Mouse (Mus musculus): ENCODE results near the gene Il15.

The Il15 gene

GRCm38 (mm10) chr8:82356091-82356490, 46.9 kb downstream of the Il15 start:
- no peak for DNase-seq (ENCODE audit: low spot score in 2 of 2)

DNA sequence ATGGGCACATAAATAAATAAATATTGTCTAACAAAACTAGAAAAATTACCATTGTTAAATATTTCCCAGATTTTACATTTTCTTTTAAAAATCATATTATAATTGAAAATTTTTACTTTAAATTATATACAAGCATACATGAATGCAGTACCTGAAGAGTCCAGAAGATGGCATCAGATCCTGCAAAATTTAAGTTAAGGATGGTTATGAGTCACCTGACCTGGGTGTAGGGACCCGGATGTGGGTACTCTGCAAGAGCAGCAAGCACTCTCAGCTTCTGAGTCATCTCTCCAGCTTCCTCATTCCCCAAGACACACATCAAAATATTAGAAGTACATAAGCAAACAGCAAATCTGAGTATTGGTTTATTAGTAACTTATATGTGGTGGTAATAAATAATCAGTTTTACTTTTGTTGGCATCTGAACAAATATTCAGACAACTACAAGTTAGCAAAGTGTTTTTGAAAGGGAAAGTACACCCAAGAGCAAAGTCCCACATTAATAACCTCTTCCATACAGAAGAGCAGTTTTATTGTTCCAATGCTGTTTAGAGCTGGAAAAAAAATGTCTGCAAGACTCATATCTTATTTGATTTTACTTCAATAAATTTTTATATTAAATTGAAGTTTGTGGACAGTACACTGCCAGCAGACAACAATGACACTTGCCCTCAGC, 51.6 kb downstream of the Il15 start:
- no peak for DNase-seq (ENCODE audit: low spot score in 2 of 2)

- DNase-seq (ENCODE audit: low spot score in 2 of 2) = no peak
These were observed 53.7 kb downstream of the Il15 start for GRCm38 (mm10) chr8:82349299-82349698.

GRCm38 (mm10) chr8:82346485-82346884, 56.5 kb downstream of the Il15 start:
- DNase-seq (ENCODE audit: low spot score in 2 of 2) = no peak

GRCm38 (mm10) chr8:82331675-82332234, 71.3 kb downstream of the Il15 start:
- DNase-seq (ENCODE audit: low spot score in 2 of 2) = no peak

DNA sequence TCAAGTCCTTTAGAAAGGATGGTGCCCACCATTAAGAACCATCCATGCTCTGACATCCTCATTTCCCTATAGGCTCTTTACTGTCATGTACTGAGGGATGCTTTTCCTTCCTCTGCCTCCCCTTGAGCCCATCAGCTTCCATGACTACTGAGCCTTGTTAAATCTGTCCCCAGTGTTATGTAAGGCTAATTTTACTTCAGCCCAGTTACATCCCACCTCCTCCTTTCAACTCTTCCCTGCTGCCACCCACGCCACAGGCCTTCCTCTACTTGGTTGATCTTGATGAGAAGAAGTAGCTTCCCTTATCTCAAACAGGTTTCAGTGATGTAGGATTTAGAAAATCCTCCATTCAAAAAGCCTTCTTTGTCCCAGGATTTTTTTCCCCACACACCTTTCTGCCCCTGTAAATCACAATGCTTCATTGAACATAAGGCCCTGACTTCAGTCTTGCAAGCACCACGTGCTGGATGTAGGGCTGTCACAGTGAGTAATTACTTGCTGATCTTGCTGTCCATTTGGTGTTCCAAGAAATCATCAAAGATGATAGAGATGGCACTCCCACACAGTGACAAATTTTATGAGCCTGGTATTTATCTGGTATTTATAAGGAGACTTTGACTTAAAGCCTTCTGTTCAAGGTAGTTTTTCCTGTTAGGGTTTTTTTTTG, 74.9 kb downstream of the Il15 start:
- DNase-seq (ENCODE audit: low spot score in 2 of 2) = peak; percentile 22 to 25

DNA sequence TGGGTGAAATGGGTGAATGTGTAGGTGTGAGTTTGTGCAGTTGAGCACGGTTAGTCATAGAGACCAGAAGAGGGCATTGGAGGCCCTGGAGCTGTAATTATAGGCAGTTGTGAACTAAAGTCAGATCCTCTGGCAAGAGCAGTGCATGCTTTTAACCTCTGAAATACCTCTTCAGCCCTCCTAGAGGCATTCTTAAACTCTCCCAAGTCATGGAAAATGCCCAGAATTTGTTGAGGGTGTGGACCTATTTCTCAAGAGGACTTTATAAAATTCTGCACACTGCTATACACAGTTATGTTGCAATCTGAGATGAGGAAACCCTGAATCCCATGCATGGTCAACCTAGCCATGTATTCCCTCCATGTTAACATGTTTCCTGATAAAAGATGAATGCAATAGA, 77.0 kb downstream of the Il15 start:
- DNase-seq (ENCODE audit: low spot score in 2 of 2) = no peak

GRCm38 (mm10) chr8:82325586-82325985, 77.4 kb downstream of the Il15 start:
- no peak for DNase-seq (ENCODE audit: low spot score in 2 of 2)

GRCm38 (mm10) chr8:82317446-82317845, 85.6 kb downstream of the Il15 start:
- DNase-seq (ENCODE audit: low spot score in 2 of 2) = no peak

GRCm38 (mm10) chr8:82306424-82306823, 96.6 kb downstream of the Il15 start:
- DNase-seq (ENCODE audit: low spot score in 2 of 2) = no peak

- no peak for DNase-seq (ENCODE audit: low spot score in 2 of 2)
These were observed 106.8 kb downstream of the Il15 start for GRCm38 (mm10) chr8:82296256-82296655.

GRCm38 (mm10) chr8:82291659-82292058, 111.4 kb downstream of the Il15 start:
- no peak for DNase-seq (ENCODE audit: low spot score in 2 of 2)

- DNase-seq (ENCODE audit: low spot score in 2 of 2) = no peak
These were observed 117.2 kb downstream of the Il15 start for GRCm38 (mm10) chr8:82285866-82286265.

GRCm38 (mm10) chr8:82281995-82282394, 121.0 kb downstream of the Il15 start:
- DNase-seq (ENCODE audit: low spot score in 2 of 2) = no peak
